Mouse (Mus musculus) hindbrain, embryonic 16.5 days (tissue): Measurements from ENCODE around the gene Fbxl19. TPM values are rescaled to one million over a fixed set of nuclear protein-coding genes. Genes with fewer than 3 reads are reported as not detected.

Experiments used
- ATAC-seq: fragments of 200-750 bp; cut with Nextera tagmentation; 2 replicates; pipeline ENCODE4 v1.8.0; 2017; ENCODE audit warnings: moderate TSS enrichment, moderate library complexity
- H3K27ac ChIP-seq: fragments of 300-500 bp; sonication (generic); 2 replicates; pipeline ENCODE4 v1.5.1; 2014; ENCODE audit warnings: low read depth, mild to moderate bottlenecking, control low read depth, low read length, moderate library complexity
- H3K27me3 ChIP-seq: fragments of 300-500 bp; sonication (generic); replicated peaks from 2 replicates; pipeline ENCODE4 v1.6.1; 2014; ENCODE audit warnings: low read length; ENCODE audit not compliant: control insufficient read depth, insufficient read depth
- H3K36me3 ChIP-seq: fragments of 300-500 bp; sonication (generic); 2 replicates; pipeline ENCODE4 v1.6.1; 2014; ENCODE audit warnings: mild to moderate bottlenecking, low read length, moderate library complexity, mixed read lengths; ENCODE audit not compliant: control insufficient read depth, insufficient read depth
- H3K4me1 ChIP-seq: fragments of 300-500 bp; sonication (generic); 2 replicates; pipeline ENCODE4 v1.6.1; 2014; ENCODE audit warnings: low read depth, low read length; ENCODE audit not compliant: control insufficient read depth, insufficient read depth
- H3K4me2 ChIP-seq: fragments of 300-500 bp; sonication (generic); 2 replicates; pipeline ENCODE4 v1.6.1; 2014; ENCODE audit warnings: mild to moderate bottlenecking, low read length, control low read depth, moderate library complexity
- H3K4me3 ChIP-seq: fragments of 300-500 bp; sonication (generic); 2 replicates; pipeline ENCODE4 v1.5.1; 2014; ENCODE audit warnings: mild to moderate bottlenecking, low read length, control low read depth, moderate library complexity
- H3K9ac ChIP-seq: fragments of 300-500 bp; sonication (generic); 2 replicates; pipeline ENCODE4 v1.6.1; 2014; ENCODE audit warnings: low read depth, mild to moderate bottlenecking, control low read depth, low read length, moderate library complexity
- H3K9me3 ChIP-seq: fragments of 300-500 bp; sonication (generic); 2 replicates; pipeline ENCODE4 v1.6.1; 2014; ENCODE audit warnings: mild to moderate bottlenecking, low read length, moderate library complexity; ENCODE audit not compliant: control insufficient read depth
- WGBS: fragments of 180-500 bp; shearing (Covaris S2); extraction: QIAGEN DNeasy Blood & Tissue Kit; methylation state at CpG from one replicate; pipeline ENCODE4 v1.1.7; 2014; 5-methylcytosine and 5-hydroxymethylcytosine counted together
- polyA plus RNA-seq: library from polyadenylated mRNA; unstranded; fragments of >200 nt; fragmentation: Nextera tagmentation; extraction: Ambion mirVana; gene quantifications from 2 replicates; pipeline ENCODE4 v1.2.1, GENCODE M21; 2015

The Fbxl19 gene
- polyA plus RNA-seq, 1 experiment from 2014 or later, result 6.8 TPM

GRCm38 (mm10) chr7:127708207-127709078 is 35.9 kb upstream of the Fbxl19 start, which contains the start of gene Bcl7c:
Gene Bcl7c (minus strand): TSS chr7:127708933.
- H3K9ac ChIP-seq, result peak within 1 kb of the TSS; percentile 94
- peaks cover 6% of the 10 kb centered on the region; the same call in 1 of the 2 replicates for H3K36me3 ChIP-seq
- H3K4me2 ChIP-seq, result peak within 1 kb of the TSS; percentile 69
- peak; percentile 88 for ATAC-seq
- 0% methylated on average over 48 of the region's 90 CpGs for WGBS
- no peaks in the 10 kb centered on the region for H3K27me3 ChIP-seq
- peak within 1 kb of the TSS; percentile 80 for H3K4me3 ChIP-seq
- peaks cover 22% of the 10 kb centered on the region for H3K4me1 ChIP-seq
- H3K9me3 ChIP-seq, result no peaks in the 10 kb centered on the region
- peak within 1 kb of the TSS; percentile 95 for H3K27ac ChIP-seq

- 78% methylated on average over 5 of the region's 5 CpGs for WGBS
- Histone ChIP-seq H3K4me2 (peak overlapping the region; percentile 69), H3K9me3 (no peaks in the 10 kb centered on the region), H3K27me3 (no peaks in the 10 kb centered on the region), H3K36me3 (peaks cover 6% of the 10 kb centered on the region; the same call in 1 of the 2 replicates), H3K9ac (peak overlapping the region; percentile 94), H3K4me1 (peaks cover 22% of the 10 kb centered on the region), H3K4me3 (peak overlapping the region; percentile 80), H3K27ac (peak overlapping the region; percentile 95; the same call in 1 of the 2 replicates)
- no peak for ATAC-seq
Measured at GRCm38 (mm10) chr7:127709261-127709979, 34.9 kb upstream of the Fbxl19 start.

GRCm38 (mm10) chr7:127711031-127711430 is 33.3 kb upstream of the Fbxl19 start:
- H3K4me3 ChIP-seq, result no peak overlapping the region
- H3K27me3 ChIP-seq, result no peaks in the 10 kb centered on the region
- 95% methylated on average over 3 of the region's 3 CpGs for WGBS
- H3K27ac ChIP-seq, result no peak overlapping the region
- H3K9ac ChIP-seq, result no peak overlapping the region
- no peak for ATAC-seq
- no peaks in the 10 kb centered on the region for H3K36me3 ChIP-seq
- H3K4me2 ChIP-seq, result no peak overlapping the region
- peaks cover 22% of the 10 kb centered on the region for H3K4me1 ChIP-seq
- no peaks in the 10 kb centered on the region for H3K9me3 ChIP-seq

- WGBS, result 81% methylated on average over 3 of the region's 3 CpGs
- Histone ChIP-seq H3K27me3 (no peaks in the 10 kb centered on the region), H3K4me3 (no peak overlapping the region), H3K27ac (no peak overlapping the region), H3K9ac (no peak overlapping the region), H3K4me1 (peaks cover 22% of the 10 kb centered on the region), H3K36me3 (no peaks in the 10 kb centered on the region), H3K4me2 (no peak overlapping the region), H3K9me3 (no peaks in the 10 kb centered on the region)
- ATAC-seq, result no peak
Measured at GRCm38 (mm10) chr7:127711456-127711855, 32.9 kb upstream of the Fbxl19 start.

- H3K9me3 ChIP-seq, result no peaks in the 10 kb centered on the region
- peak within 1 kb of the TSS; percentile 64; the same call in 1 of the 2 replicates for H3K27ac ChIP-seq
- peak; percentile 66 for ATAC-seq
- H3K4me3 ChIP-seq, result peak within 1 kb of the TSS; percentile 37
- peak within 1 kb of the TSS; percentile 50 for H3K9ac ChIP-seq
- H3K36me3 ChIP-seq, result no peaks in the 10 kb centered on the region
- no peaks in the 10 kb centered on the region for H3K27me3 ChIP-seq
- WGBS, result 2% methylated on average over 28 of the region's 28 CpGs
- peak within 1 kb of the TSS; percentile 67 for H3K4me2 ChIP-seq
- H3K4me1 ChIP-seq, result peaks cover 20% of the 10 kb centered on the region
Measured at GRCm38 (mm10) chr7:127712461-127713385, 31.6 kb upstream of the Fbxl19 start, which contains the start of gene Ctf1. Gene Ctf1 (plus strand): TSS chr7:127712736.

- WGBS, result 82% methylated on average over 4 of the region's 4 CpGs
- Histone ChIP-seq H3K4me2 (no peak overlapping the region), H3K4me3 (no peak overlapping the region), H3K9ac (no peak overlapping the region), H3K4me1 (peaks cover 12% of the 10 kb centered on the region), H3K36me3 (no peaks in the 10 kb centered on the region), H3K27me3 (no peaks in the 10 kb centered on the region), H3K27ac (no peak overlapping the region), H3K9me3 (no peaks in the 10 kb centered on the region)
- no peak for ATAC-seq
Measured at GRCm38 (mm10) chr7:127714816-127715215, 29.5 kb upstream of the Fbxl19 start.

GRCm38 (mm10) chr7:127716992-127717391 is 27.4 kb upstream of the Fbxl19 start:
- H3K27ac ChIP-seq, result no peak overlapping the region
- H3K9ac ChIP-seq, result peak overlapping the region; percentile 75
- ATAC-seq, result peak; percentile 44
- under 1% methylated on average over 34 of the region's 41 CpGs for WGBS
- peaks cover 12% of the 10 kb centered on the region for H3K4me1 ChIP-seq
- no peaks in the 10 kb centered on the region for H3K36me3 ChIP-seq
- H3K4me2 ChIP-seq, result peak overlapping the region; percentile 81
- H3K27me3 ChIP-seq, result no peaks in the 10 kb centered on the region
- peak overlapping the region; percentile 46 for H3K4me3 ChIP-seq
- H3K9me3 ChIP-seq, result no peaks in the 10 kb centered on the region

GRCm38 (mm10) chr7:127718339-127718738 is 26.0 kb upstream of the Fbxl19 start:
- H3K4me2 ChIP-seq, result no peak overlapping the region
- H3K9me3 ChIP-seq, result no peaks in the 10 kb centered on the region
- H3K36me3 ChIP-seq, result no peaks in the 10 kb centered on the region
- H3K4me3 ChIP-seq, result no peak overlapping the region
- H3K9ac ChIP-seq, result no peak overlapping the region
- no peak overlapping the region for H3K27ac ChIP-seq
- no peak for ATAC-seq
- 88% methylated on average over 6 of the region's 6 CpGs for WGBS
- H3K4me1 ChIP-seq, result peaks cover 7% of the 10 kb centered on the region
- no peaks in the 10 kb centered on the region for H3K27me3 ChIP-seq
